Mouse (Mus musculus): ENCODE measurements around the gene Ttc28. TPM values are rescaled to one million over a fixed set of nuclear protein-coding genes. Genes with fewer than 3 reads are reported as not detected.

Ttc28 gene
- total RNA-seq, 2 experiments from 2014 or later = 19.6 to 23.4 TPM

- no peak for DNase-seq (ENCODE audit: low spot score in 2 of 2)
Observed at GRCm38 (mm10) chr5:111077261-111077660, 197.7 kb downstream of the Ttc28 start.

GRCm38 (mm10) chr5:111080601-111081000 lies 201.0 kb downstream of the Ttc28 start:
- DNase-seq (ENCODE audit: low spot score in 2 of 2) = no peak

GRCm38 (mm10) chr5:111085849-111086248 lies 206.2 kb downstream of the Ttc28 start:
- DNase-seq (ENCODE audit: low spot score in 2 of 2) = no peak

- DNase-seq (ENCODE audit: low spot score in 2 of 2) = no peak
Observed at GRCm38 (mm10) chr5:111096750-111097149, 217.1 kb downstream of the Ttc28 start.

GRCm38 (mm10) chr5:111097233-111098160 lies 217.9 kb downstream of the Ttc28 start:
- no peak for DNase-seq (ENCODE audit: low spot score in 2 of 2)

GRCm38 (mm10) chr5:111098516-111099274 lies 219.1 kb downstream of the Ttc28 start:
- no peak for DNase-seq (ENCODE audit: low spot score in 2 of 2)

- no peak for DNase-seq (ENCODE audit: low spot score in 2 of 2)
Observed at GRCm38 (mm10) chr5:111100585-111100984, 221.0 kb downstream of the Ttc28 start.

GRCm38 (mm10) chr5:111101383-111101932 lies 221.9 kb downstream of the Ttc28 start:
- no peak for DNase-seq (ENCODE audit: low spot score in 2 of 2)

- no peak for DNase-seq (ENCODE audit: low spot score in 2 of 2)
Observed at GRCm38 (mm10) chr5:111104801-111105200, 225.2 kb downstream of the Ttc28 start.

- no peak for DNase-seq (ENCODE audit: low spot score in 2 of 2)
Observed at GRCm38 (mm10) chr5:111111378-111111777, 231.8 kb downstream of the Ttc28 start.

- no peak for DNase-seq (ENCODE audit: low spot score in 2 of 2)
Observed at GRCm38 (mm10) chr5:111113183-111113582, 233.6 kb downstream of the Ttc28 start.

- DNase-seq (ENCODE audit: low spot score in 2 of 2) = no peak
Observed at GRCm38 (mm10) chr5:111113694-111114375, 234.2 kb downstream of the Ttc28 start.

GRCm38 (mm10) chr5:111114597-111114996 lies 235.0 kb downstream of the Ttc28 start:
- DNase-seq (ENCODE audit: low spot score in 2 of 2) = no peak

- DNase-seq (ENCODE audit: low spot score in 2 of 2) = no peak
Observed at GRCm38 (mm10) chr5:111115519-111116350, 236.1 kb downstream of the Ttc28 start.

- DNase-seq (ENCODE audit: low spot score in 2 of 2) = no peak
Observed at GRCm38 (mm10) chr5:111119805-111120204, 240.2 kb downstream of the Ttc28 start.

GRCm38 (mm10) chr5:111120298-111120697 lies 240.7 kb downstream of the Ttc28 start:
- DNase-seq (ENCODE audit: low spot score in 2 of 2) = no peak

GRCm38 (mm10) chr5:111120705-111121420 lies 241.3 kb downstream of the Ttc28 start:
- no peak for DNase-seq (ENCODE audit: low spot score in 2 of 2)

- DNase-seq (ENCODE audit: low spot score in 2 of 2) = no peak
Observed at GRCm38 (mm10) chr5:111122332-111123049, 242.9 kb downstream of the Ttc28 start.
